Mouse (Mus musculus) liver, embryonic 14.5 days (tissue): ENCODE data around the gene Calcrl.

ENCODE experiments used
- CTCF ChIP-seq: IDR thresholded peaks from 2 replicates; pipeline ENCODE4 v1.5.1; 2016; ENCODE audit warnings: antibody characterized with exemption, low read depth, control low read depth
- EP300 ChIP-seq: IDR thresholded peaks from 2 replicates; pipeline ENCODE4 v1.6.1; 2016; ENCODE audit warnings: antibody characterized with exemption, low read depth

GRCm38 (mm10) chr2:84296517-84296916 lies 128.7 kb downstream of the Calcrl start:
- TF ChIP-seq CTCF (no peak), EP300 (no peak)
